Mouse (Mus musculus) myocyte (in vitro differentiated cells): Measurements from ENCODE around the gene Flot1.

Experiments used
- MAX ChIP-seq: IDR thresholded peaks from one replicate; pipeline ENCODE4 v1.6.1; 2011; ENCODE audit warnings: low read depth, mild to moderate bottlenecking, control low read depth
- POLR2A ChIP-seq: IDR thresholded peaks from one replicate; pipeline ENCODE4 v1.6.1; 2011; ENCODE audit warnings: low read depth, mild to moderate bottlenecking, control low read depth, moderate library complexity; ENCODE audit not compliant: insufficient read length
- POLR2AphosphoS2 ChIP-seq: IDR thresholded peaks from one replicate; pipeline ENCODE4 v1.6.1; 2011; ENCODE audit warnings: low read depth, control low read depth; ENCODE audit not compliant: insufficient read length

DNA sequence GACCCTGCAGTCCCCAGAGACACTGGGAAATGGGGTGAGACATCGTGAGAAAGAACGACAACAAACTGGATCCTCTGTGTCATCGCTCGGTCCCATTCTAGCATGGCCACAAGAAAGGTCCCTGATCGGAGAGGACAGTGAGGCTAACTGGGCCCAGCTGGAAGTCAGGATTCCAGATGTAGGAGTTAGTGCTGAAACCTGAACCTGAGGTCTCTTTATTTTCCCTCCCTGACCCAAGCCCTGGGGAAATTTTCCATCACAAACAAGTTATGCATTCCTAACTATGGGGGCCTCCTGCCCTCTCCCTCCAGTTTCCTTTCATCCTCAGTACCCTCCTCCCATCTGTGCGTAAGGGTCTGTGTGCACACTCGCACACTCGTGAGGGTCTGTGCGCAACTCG lies 5.8 kb upstream of the Flot1 start:
- TF ChIP-seq POLR2AphosphoS2 (no peak), POLR2A (no peak), MAX (no peak)
